Mouse (Mus musculus) embryo, embryonic 9.5 days (tissue): ENCODE results near the gene Prkg1.
"Not testable (repeated sequence)": the region's sequence is repeated elsewhere in the genome, so short reads cannot be mapped to it uniquely, and the experiment has no call there.

Experiments
- DNase-seq: peaks from one replicate; pipeline ENCODE4 v3.0.0-alpha.2; 2017; ENCODE audit errors: extremely low spot score

Prkg1 gene

GRCm38 (mm10) chr19:31291231-31291630 lies 473.6 kb downstream of the Prkg1 start:
- DNase-seq = peak; percentile 18

DNA sequence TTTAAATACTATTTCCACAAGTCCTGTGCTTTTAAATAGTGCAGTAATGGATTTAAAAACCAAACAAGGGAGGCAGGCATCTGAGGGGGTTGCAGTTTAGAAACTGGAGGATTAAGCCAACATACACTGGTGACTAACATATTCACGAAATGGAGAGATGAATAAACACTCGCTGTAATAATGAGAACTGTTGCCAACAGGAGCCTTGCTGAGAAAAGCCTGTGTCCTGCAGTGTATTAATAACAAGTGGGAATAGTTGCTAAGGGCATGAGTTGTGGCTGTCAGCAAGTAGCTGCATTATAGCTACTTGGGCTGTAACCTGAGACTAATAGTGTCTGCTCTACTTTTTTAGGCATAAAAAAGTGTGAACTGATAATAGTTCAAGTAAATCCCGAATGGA lies 480.3 kb downstream of the Prkg1 start:
- DNase-seq = no peak

GRCm38 (mm10) chr19:31284126-31284525 lies 480.7 kb downstream of the Prkg1 start:
- DNase-seq = no peak

DNA sequence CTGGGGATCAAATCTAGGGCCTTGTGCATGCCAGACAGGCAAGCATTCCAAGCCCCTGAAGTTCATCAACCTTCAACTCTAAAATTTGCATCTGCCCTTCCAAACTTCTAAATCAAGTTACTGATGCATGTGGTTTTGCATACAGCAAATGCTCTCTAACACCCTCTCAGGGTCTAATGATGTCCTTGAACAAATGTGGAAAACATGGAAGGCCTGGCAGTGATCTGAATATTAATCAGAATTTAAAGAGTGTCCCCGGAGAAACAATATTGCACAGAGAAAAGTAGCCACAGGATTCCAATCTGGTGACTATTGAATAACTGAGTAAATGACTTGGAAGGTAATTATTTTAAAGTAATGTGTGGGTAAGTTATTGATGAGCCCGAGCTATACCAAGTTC lies 481.2 kb downstream of the Prkg1 start:
- DNase-seq = no peak

DNA sequence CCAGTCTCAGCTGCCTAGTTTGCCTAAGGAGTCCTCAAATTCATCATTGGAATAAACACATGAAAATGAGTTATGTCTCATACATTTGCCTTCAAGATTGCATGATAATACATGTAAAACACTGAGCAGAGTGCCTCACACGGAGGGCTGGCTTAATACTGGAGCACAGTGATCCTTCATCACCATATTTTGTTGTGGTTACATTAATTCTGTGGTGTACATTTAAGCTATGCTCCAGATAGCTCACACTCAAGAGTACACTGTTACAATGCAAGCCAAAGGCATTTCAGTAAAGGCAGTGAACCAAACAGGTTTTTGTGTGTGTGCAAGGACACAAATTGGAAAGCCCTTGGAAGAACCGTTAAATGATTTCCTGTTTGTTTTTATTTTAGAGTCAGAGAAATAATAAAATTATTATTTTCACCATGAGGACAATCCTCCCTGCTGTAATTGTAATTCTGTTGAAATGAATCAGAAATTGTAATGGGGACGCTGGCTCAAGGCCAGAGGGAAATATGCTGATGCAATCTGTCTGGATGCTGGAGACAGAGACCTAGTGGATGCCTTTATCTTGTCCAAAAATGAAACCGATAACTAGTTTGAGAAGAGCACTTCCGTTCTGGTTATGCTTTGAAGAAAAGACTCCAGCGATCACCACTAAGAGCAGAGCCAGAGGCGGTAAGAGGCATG lies 484.9 kb downstream of the Prkg1 start:
- no peak for DNase-seq

GRCm38 (mm10) chr19:31262438-31262837 lies 502.4 kb downstream of the Prkg1 start:
- no peak for DNase-seq

DNA sequence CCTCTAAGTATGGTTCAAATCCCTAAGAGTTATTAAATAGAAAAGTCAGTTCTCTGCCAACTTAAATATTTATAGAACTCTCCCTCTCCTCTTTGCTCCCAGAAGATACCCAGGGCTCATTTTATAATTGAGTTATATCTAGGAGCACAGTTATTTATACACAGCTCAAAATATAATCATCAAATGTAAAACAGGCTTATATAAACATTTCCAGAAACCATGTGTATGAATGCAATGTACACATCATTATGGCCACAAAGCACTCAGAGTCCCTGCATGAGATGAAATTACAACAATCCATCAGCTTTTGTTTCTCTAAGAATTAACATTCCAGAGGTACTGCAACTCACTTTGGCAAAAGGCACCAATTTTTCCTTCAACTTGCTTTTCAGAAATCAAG lies 504.3 kb downstream of the Prkg1 start:
- no peak for DNase-seq

GRCm38 (mm10) chr19:31255780-31256179 lies 509.1 kb downstream of the Prkg1 start:
- no peak for DNase-seq

DNA sequence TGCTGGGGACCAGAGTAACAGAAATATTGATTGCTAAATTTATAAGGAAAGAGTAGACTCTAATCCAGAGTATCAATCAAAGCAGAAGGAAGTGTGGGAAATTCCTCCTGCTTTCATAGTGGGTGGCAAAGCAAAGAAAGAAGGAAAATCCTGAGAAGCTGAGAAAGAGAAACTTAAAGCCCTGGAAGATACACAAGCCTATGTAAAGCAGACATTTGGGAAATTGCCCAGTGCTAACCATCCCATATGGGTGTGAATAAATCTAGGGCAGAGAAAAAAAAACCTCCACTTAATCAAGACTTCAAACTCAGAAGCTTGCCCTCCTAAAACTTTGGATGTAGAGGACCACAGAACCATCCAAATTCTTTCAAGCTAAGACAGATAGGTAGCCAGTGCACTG lies 532.4 kb downstream of the Prkg1 start:
- DNase-seq = no peak

GRCm38 (mm10) chr19:31228385-31228784 lies 536.4 kb downstream of the Prkg1 start:
- DNase-seq = no peak

GRCm38 (mm10) chr19:31223457-31223856 lies 541.4 kb downstream of the Prkg1 start:
- DNase-seq = no peak

DNA sequence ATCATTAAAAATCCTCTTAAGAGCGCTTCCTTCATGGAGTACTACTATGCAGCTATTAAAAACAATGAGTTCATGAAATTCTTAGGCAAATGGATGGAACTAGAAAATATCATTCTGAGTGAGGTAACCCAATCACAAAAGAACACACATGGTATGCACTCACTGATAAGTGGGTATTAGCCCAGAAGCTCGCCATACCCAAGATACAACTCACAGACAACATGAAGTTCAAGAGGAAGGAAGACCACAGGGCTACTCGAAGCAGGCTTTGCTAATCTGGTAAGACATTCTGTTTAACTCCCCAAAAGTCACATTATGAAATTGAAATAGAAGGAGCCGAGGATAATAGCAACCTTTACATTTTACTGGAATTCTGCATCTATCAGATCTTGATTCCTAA lies 545.6 kb downstream of the Prkg1 start:
- not testable (repeated sequence) for DNase-seq

- no peak for DNase-seq
Observed at GRCm38 (mm10) chr19:31210850-31211249, 554.0 kb downstream of the Prkg1 start.

DNA sequence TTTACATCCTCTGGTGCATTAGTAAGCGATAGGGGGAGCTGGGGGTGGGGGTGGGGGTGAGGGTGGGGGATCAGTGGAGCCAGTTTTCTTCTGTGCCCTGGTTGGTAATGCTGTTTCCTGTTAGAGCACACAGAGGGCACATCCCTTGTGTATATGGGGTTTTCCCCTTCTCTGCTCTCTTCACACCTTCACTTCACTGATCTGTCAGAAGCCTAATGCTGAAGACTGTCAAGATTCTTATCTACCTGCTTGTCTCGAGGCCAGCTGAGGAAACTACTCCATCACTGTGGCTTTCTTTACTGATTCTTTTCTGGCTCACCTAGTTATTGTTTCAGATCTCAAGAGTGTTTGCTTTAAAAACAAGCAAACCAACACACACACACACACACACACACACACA lies 554.4 kb downstream of the Prkg1 start:
- DNase-seq = no peak

- no peak for DNase-seq
Observed at GRCm38 (mm10) chr19:31199583-31199982, 565.2 kb downstream of the Prkg1 start.

GRCm38 (mm10) chr19:31198461-31198860 lies 566.4 kb downstream of the Prkg1 start:
- no peak for DNase-seq

- DNase-seq = no peak
Observed at GRCm38 (mm10) chr19:31197076-31197475, 567.8 kb downstream of the Prkg1 start.

- DNase-seq = no peak
Observed at GRCm38 (mm10) chr19:31188559-31189218, 576.1 kb downstream of the Prkg1 start.

DNA sequence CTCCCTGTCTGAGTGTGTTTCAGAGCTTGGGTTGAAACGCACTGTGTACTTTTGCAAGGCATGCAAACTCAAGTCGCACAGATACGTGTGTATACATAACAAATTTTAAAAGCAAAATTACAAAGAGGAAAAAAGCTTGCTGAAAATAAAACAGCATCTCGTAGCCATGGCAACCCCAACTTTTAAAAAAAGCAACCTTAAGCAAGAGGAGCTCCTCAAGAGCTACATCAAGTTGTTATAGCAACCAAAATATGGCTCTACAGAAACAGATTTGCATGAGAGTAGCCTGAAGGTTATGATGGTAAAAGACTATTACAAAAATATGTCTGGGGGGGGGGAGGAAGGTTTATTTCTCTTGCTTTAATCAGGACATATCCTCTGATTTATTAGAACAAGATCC lies 584.1 kb downstream of the Prkg1 start:
- no peak for DNase-seq

GRCm38 (mm10) chr19:31177279-31177922 lies 587.4 kb downstream of the Prkg1 start:
- no peak for DNase-seq

DNA sequence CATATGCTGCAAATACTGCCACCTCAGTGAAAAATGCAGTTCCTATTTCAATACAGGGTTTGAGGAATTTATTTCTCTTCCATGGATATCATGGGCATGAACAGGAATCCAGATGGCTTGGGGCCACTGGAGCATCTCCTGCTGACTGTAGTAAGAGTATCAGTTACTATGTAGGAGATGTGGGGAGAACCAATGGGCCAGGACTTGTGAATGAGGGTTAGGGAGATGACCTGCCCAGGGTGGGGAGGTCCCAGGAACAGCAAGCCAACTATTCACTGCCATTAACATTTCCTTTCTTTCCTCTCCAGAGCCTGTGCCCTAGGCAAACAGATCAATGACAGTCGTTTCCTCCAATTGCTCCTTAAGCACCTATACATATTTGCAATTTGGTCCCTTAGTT lies 593.8 kb downstream of the Prkg1 start:
- DNase-seq = no peak

GRCm38 (mm10) chr19:31158944-31159460 lies 605.8 kb downstream of the Prkg1 start:
- no peak for DNase-seq

DNA sequence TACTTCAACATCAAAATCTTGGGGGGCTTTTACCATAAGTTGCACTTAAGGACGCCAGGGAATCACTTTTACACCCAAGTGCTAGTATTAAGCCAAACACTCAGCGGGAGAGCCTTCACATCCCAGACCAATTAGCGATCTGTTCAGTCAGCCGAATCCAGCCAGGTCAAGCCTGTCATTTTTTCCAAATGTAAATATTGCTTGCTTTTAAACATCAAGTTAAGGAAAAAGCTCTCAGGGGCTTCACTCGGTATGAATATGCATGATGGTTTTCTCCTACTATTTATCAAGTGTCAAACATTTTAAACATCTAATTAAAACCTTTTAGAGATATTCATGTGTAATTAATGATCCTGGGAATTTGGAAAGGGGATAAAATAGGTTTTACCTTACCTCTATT lies 611.4 kb downstream of the Prkg1 start:
- DNase-seq = no peak
